Mouse (Mus musculus): ENCODE data around the gene Ryr3.
A peak's percentile ranks its signal among the peaks of the same experiment; 100 is the strongest.

Ryr3 gene

DNA sequence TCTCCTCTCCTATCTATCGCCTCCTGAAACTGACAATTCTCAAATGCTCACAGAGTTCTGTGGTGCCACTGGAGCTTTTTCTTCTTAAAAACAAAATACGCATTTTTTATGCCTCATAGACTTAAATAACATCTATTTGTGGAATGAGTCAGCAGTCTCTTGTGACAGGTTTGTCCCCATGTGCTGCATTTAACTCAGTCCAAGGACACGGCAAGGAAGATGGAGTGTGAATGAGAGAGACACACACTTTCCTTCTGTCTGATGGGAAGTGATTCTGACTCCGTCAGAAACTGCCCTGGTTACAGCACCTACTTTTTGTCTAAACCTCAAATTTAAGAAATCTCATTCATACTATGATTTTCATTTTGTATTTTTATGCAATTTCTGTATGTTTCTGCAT lies 306.3 kb downstream of the Ryr3 start:
- DNase-seq (ENCODE audit: low spot score) = no peak

DNA sequence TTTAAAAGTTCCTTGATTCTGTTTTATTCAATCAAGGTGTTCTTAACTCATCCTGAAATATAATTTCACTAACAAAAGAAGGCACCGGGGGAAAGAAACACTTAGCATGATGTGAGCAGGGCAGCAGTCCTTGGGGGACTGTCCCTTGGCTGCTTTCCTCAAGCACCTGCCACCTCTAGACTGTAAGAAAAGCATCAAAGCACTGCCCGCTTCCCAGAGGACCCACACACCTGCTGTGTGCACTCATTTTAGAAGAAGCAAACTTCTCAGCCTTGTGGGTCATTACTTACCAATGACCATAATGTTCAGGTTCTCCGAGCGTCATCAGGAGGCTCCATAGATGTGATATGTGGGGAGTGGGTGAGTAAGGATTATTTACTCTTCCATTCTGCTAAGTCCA lies 307.8 kb downstream of the Ryr3 start:
- no peak for DNase-seq (ENCODE audit: low spot score)

DNA sequence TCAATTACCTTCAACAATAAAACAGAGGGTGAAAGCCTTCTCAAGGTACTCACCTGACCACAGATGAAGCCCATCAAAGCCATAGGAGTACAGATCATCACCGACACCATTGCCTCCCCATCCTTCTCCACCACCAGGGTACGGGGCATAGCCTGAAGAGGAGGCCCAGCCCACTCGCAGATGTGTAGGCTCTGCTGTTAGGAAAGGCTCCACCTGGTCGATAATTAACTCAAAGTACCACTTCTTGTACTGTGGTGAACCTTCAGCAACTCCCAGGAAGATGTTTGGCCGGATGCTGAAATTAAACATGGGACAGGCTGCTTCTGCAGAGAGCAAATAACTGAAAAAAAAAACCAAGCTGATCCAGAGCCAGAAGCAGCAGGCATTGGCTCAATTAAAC lies 316.1 kb downstream of the Ryr3 start:
- DNase-seq (ENCODE audit: low spot score) = no peak

DNA sequence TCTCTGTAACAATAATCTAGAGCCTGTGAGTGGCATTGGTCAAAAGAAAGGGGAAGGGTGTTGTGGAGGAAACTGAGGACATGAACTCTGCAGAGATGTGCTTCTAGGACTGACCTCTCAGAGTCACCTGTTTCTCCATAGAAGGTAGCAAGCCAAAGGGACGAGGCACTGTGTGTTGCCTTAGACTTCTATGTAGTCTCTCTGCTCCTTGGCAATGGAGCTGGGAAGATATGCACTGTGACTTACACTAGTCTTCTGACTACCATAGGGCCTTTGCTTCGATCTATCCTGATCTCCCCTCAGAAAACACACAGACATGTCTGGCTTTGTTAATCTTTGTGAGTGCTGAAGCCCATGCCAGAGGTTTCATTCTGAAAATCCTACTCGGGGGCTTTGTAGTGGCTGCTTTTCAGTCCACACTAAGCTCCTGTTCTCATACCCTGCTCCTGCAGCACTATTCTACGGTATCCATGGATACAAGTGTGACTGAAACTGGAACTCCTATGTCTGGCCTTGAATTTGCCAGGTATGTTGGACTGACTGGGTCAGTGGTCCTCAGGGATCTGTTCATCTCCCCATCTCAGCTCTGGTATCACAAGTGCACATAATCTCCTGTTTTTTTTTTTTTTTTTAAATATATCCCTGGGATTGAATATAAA lies 332.3 kb downstream of the Ryr3 start:
- no peak for DNase-seq (ENCODE audit: low spot score)

DNA sequence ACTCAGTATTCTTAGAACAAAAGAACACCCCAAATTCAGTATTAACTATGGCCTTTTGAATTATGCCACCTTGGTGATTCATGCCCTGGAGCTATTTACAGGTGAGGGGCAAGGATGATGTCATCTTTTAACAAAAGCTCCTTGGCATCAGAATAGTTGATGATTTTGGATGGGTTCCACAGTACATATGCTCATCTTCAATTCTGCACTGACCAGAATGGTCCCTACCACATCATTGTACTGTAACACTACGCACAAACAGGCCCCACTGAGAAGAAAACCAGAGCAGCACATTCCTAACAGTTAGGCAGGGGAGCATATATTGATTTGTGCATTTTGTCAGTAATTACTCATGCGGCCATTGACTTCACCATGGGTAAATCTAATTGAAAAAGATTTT lies 335.1 kb downstream of the Ryr3 start:
- no peak for DNase-seq (ENCODE audit: low spot score)

DNA sequence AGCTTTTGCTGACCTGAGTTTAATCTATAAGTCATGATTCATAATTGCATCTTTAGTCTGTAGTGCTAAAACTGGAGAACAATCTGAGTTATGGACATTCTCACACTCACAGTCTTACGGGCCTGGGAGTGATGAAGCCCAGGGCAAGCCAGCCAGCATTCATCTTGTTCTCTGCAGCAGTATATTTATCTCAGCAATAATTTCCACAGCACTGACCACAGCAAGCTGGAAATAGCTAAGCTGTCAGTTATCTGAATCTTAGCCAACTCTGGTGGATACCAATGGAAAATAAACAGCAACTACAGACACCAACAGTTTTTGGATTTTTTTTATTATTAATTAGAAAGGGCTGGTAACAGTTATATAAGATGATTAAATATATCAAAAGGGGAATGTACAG lies 335.5 kb downstream of the Ryr3 start:
- no peak for DNase-seq (ENCODE audit: low spot score)

DNA sequence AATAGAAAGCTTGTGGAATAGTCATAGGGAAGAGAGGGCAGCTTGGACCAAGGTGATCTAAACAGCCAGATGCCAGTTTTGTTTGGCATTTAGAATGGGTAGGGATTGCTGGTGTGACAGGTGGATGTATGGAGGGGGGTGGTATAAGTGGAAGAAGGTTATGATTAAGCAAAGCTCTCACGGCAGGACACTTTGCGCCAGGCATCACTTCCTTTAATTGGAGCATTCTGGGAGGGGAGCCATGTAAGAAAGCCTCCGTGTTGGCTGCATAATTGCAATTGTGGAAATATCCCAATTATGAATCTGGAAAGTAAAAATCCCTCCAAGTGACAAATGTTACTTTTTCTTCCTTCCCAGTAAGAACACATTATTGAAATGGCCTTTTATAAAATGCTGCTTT lies 339.5 kb downstream of the Ryr3 start:
- DNase-seq (ENCODE audit: low spot score) = no peak

DNA sequence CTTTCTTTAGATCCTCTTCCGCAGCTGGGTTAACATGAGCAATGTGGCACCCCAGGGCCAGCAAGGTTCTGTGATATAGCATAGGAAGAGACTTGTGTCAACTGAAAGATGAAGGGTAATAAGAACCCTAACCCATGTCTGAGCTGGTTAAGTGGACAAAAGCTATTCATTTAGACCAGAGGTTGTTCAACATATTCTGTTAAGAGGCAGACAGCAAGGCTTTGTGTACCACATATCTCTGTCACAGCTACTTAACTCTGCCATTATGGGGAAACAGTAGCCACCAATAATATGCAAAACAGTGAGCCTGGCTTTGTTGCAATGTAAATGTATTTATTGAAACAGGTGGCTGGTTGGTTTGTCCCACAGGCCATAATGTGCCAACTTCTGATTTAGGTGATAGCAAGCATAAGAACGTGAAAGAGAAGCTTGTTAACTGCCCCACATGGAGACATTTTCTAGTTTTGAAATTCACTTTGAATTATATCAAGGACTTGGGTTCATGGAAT lies 350.8 kb downstream of the Ryr3 start:
- DNase-seq (ENCODE audit: low spot score) = no peak

DNA sequence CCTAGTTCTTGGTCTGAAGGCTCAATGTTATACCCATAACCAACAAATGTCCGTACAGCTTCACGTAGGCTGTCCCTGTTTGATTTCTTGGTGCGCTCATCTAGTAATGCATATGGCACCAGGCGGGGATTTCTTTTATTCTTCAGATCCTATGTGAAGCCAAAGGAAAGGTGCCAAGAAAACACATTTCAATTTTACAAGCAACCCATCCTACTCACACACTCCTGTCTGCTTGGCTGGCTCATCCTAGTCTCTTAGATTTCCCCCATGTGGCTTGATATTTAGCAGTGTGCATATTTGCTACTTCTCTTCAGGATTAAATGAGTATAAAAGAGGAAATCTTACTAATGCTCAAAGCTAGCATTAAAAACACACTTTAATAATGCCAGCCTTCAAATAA lies 355.1 kb downstream of the Ryr3 start:
- DNase-seq (ENCODE audit: low spot score) = no peak

DNA sequence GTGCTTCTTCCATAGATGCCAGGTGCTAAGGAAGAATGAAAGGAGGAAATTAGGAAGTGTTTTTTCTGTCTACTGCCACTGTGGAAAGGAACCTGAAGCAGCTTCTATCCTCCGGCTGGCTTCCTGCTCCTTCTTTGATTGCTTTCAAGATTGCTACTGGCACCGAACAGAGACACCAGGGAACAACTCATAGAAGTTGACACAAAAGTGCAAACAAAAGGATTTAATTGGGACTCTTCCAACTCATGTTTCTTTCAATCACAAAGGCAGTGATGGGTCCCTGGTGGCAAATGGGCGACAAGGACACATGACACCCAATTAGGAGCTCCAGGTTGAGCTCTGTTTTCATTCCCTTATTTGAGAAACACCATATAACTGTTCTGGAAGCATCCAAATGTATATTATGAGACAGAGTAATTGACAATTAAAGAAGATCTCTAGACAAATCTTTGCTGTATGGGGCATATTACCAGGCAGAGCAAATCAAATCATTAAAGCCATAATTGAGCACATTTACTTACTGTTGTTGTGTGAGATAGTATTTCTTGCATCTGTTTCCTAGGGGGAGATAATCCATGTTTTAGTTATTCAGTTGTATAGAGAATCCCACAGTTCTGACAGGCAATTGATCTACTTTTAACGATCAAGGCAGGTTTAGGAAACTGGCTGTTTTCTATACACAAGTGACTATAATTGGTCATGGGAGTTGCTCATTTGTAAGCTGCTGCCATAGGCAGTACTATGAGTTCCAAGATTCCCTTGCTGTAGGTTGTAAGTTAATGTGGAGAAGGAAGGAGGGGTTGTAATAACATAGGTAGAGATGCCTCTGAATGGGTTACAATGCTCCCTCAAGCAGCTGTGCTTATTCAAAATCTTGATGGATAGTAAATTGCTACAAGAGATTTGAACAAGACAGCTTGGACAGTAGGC lies 371.0 kb downstream of the Ryr3 start:
- DNase-seq (ENCODE audit: low spot score) = no peak

DNA sequence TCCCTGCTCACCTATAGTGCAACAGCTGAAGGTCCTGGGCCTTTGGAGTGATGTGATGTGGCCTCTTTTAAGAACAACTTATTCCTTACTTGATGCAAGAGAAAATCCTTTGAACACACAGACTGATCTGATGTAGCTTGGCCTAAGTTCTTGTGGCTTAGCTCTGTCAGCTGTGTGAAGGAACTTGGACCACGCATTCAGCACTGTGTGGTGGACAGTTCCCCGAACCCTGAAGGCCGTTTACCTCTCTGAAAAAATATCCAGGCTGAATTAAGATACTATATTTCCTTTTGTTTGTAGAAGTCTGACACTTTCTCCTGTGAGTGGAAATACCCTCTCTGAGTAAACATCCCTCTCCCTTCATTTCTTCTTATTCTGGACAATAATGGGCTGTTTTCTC lies 374.0 kb downstream of the Ryr3 start:
- DNase-seq (ENCODE audit: low spot score) = no peak

DNA sequence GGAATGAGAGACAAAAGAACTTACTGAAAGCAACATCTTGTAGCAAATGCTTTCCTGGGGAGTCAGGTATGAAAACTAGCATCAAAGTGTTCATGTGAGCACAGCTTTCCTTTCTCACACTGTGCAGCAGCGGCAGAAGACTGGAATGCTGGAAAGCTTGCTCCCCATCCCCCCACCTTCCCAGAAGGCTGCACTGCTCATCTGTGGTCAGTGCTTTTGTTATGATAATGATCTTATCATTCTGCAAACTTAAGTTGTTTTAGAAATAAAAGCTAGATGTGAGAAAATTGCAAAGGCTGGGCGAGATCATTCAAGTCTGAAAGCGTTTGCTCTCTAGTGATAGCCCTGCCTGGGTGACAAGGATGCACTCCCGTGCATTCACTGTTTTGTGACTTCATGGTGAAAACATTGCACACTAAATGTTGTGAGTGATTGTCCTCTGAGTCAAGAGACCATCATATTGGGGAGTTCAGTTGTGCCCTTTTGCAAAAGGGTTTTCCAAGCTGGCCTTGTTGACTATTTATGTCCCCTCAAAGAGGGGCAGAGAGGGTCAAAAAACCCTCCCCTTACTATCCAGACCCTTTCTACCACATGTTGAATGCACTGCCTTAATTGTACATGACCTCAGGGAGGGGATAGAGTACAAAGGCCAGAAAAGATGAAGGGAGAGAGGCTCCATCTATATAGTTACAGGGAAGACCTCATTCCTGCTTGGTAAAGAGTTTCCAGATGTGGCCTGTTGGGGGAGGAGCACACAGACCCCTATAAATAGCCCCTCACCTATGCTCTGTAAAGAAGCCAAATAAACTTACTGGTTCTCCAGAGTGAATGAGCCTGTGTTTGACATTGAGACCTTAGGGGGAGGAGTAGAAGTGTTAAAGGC lies 385.2 kb downstream of the Ryr3 start:
- no peak for DNase-seq (ENCODE audit: low spot score)

DNA sequence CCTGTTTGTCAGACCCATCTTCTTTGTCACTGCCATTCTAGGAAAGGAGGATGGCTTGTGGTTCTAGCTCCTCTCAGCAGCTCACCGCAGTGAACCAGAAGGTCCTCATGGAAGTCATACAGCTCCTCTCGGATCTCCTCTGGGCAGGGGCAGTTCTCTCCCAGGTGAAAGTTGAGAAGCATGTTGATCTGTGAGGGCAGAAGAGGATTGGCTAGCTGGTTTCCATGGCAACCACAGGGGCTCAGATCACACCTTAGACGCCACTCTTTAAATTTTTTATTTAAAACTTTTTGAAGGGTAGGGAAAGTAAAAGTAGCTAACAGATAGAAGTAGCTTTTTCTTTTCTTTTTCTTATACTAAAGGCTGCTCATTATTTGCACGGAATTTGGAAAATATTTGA lies 390.3 kb downstream of the Ryr3 start:
- no peak for DNase-seq (ENCODE audit: low spot score)

DNA sequence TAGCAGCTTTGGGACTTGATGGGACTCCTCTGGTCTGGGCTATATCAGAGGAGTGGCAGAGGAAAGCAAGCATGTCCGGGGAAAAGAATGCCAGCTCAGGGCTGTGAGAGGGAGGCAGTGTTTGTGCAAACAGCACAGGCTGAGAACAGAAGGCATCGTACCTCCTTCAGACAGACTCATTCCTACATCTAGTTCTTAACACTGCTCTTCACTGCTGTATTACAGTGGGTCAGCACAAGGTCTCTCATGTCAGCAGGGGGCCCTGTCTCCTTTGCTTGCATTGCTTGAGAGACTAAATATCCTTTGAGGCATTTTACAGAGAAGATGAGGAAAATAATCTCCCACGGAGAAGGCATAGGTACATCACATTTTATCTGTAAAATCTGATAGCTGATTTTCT lies 394.2 kb downstream of the Ryr3 start:
- no peak for DNase-seq (ENCODE audit: low spot score)

DNA sequence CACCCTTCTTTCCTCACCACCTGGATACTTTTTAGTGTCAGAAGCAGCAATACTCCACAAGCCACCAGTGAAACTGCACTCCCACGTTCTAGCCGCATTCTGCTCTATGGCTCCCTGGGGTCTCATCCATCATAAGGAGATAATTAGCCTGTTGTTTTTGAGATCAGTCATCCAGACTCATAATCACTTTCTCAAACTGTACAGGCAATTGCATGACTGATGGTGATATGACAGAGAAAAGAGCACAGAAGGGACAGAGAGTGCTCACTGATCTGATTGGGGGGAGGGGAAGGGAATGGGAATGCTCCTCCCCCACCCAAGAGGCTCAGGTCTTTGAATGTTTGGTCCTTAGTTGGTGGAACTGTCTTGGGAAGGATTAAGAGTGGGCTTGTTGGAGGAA lies 397.8 kb downstream of the Ryr3 start:
- no peak for DNase-seq (ENCODE audit: low spot score)

DNA sequence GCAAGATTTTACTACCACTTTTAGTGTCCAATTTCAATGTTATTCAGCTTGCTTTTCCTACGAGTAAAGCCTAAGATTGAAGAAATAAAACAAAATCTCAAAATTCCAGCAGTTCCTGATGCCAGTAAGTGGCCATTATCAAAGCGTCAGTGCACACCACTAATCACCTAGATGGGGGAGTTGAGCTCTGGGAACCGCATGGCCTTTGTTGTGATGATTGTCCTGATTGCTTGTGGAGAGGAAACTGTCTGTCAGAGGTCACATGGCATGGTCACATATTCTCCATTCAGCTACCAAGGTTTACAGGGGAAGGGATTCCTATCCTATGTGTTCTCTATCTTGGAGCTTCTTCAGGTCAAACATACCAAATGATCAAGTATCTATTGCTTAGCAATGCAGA lies 399.9 kb downstream of the Ryr3 start:
- no peak for DNase-seq (ENCODE audit: low spot score)

DNA sequence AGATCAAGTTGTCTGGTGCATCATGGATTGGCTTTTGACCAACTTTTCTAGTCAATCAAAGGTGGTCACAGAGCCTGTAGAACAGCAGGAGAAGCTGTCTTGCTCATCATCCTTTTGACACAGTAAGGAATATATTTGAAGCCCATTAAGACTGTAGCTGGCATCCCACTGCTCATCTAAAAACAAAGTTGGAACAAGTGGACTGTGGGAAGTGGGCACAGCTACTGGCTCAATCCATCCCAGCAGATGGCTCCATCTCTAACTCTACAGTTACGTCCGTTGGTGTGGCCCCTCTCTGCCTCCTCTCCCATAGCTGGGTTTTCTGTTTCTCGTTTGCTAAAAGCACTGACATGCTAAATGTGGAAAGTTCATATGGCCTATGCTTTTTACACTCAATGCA lies 400.9 kb downstream of the Ryr3 start:
- no peak for DNase-seq (ENCODE audit: low spot score)

DNA sequence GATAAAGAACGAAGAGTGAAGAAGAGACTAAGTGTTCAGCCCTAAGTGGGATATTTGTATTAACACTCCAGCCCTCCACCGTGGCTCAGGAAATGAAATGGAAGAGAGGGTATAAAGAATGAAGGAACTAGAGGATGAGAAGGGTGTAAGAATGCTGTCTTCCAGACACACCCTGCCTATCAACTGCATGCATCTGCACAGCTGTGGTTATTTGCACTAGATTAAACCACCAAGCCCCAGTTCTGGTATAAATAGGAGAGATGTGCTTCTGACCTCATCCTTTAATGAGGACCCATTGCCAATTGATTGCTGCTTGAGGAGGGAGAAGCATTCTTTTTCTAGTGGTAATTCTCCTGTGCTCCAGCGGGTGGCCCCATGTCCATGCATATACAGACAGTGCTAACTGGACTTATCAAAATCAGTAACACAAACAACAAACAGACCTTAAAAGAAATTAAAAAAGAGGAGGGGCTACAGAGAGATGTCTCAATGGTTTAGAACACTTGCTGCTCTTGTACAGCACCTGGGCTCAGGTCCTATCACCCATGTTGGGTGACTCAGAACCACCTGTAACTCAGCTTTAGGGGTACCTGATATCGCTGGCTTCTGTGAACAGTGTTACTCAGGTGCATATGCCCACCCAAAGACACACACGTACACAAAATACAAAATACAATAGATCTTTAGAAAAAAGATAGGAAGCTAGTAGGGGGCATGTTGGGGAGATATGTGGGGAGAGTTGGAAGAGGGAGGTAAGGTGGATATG lies 404.1 kb downstream of the Ryr3 start:
- no peak for DNase-seq (ENCODE audit: low spot score)

DNA sequence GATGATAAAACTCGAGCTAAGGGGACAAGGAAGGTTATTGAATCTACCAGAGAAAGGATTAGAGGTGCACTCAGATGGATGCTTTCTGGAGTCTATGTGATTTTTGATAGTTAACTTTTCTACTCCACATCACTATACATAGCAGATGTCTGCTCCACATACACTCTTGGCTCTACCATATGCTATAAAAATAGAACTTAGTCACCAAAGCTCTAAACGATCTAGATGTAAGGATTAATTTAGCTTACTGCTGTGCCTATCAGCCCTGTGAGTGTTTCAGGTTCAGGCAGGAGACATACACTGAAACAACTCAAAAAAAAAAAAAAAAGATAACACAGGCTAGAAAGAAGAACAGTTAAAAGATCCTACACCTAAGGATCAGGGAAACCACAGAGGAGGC lies 410.9 kb downstream of the Ryr3 start:
- no peak for DNase-seq (ENCODE audit: low spot score)

DNA sequence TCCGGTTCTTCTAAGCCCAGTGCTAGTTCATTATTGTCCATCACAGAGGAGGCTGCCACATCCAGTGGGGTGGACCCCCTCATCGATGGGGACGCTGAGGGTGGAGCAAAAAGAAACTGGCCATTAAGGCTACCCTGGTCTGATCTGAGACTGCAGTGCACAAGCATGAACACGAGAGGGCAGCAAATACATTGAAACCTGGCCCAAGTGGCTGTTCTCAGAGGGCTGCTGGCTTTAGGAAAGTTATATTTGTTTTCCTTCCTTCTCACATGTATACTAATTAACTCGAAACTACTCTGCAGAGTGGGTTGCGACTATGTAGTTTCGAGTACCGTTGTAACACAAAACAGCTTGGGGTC lies 416.9 kb downstream of the Ryr3 start:
- peak; percentile 16 for DNase-seq (ENCODE audit: low spot score)

DNA sequence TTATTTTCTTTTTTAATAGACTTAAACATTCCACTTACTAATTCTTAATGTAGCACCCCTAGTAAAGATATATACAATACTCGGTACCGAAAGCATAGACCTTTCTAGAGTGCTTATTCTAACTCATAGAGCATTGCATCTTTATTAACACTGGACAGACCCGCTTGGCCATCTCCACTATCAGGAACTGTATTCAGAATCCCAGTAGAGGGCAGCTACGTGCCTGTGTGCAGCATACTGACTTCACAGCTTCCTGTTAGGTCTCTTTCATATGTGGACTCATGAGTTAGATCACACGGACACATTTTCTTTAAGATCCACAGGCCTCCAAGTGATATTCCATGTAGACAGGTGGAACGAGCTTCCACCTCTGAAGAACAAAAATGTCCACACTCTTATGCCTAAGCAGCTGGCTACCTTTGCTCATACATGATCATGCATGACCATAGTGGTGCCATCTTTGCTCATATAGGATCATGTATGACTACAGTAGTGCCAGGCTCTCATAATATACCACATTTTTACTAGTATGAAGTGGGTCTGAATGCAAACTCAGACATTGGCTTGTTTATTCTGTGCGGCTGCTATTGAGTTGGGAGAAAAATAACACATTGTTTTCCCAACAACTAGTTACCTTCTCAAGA lies 417.4 kb downstream of the Ryr3 start:
- no peak for DNase-seq (ENCODE audit: low spot score)
